14 mouse cellular contexts compared by ENCODE assay signal in the genomic region with DNA sequence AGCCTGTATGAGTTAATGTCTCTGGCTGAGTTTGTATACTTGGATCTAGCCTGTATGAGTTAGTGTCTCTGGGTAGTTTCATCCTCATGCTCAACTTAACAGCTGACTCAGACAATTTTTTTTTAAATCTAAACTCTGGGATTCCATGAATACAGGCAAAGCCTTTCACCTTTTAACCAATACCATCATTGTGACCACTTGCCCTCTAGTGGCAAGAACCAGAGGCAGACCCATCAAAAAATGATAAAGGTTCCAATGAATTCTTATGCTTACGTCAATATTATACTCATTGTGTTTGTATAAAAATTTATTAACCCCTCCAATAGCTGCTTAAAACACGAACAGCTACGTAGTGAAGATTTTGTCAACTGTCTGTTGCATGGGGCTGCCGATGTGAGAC. TPM values are rescaled to one million over a fixed set of nuclear protein-coding genes. Genes with fewer than 3 reads are reported as not detected.
A peak's percentile ranks its signal among the peaks of the same experiment; 100 is the strongest.
DNase-seq lines count a peak whose midpoint lies in the region; ATAC-seq and TF ChIP-seq lines count a peak whose summit lies in the region.
"Had no signal": no experiment of that assay in that cellular context is flagged by ENCODE, and none has a peak within 500 bp of the region (broad histone marks: within the 10 kb centered on the region; RNA-seq: fewer than 3 reads in every experiment).

No protein-coding gene starts in this region.

- no peaks in the 10 kb centered on the region for H3K27me3 ChIP-seq in limb, embryonic 14.5 days (ENCODE audit: control insufficient read depth, insufficient read depth, low read length)
- H3K27me3 ChIP-seq in limb, embryonic 10.5 days (ENCODE audit: low read depth, poor library complexity, severe bottlenecking) = no peaks in the 10 kb centered on the region
- no peaks in the 10 kb centered on the region for H3K27me3 ChIP-seq in midbrain, postnatal 0 days (ENCODE audit: insufficient read depth, low read length)
- H3K27me3 ChIP-seq in midbrain, embryonic 15.5 days (replicated peaks) = no peaks in the 10 kb centered on the region
- no peaks in the 10 kb centered on the region for H3K27me3 ChIP-seq in stomach, postnatal 0 days (ENCODE audit: control insufficient read depth, insufficient read depth, low read length)
- H3K27me3 ChIP-seq: stomach, embryonic 15.5 days had no signal

- no peaks in the 10 kb centered on the region for H3K4me1 ChIP-seq in limb, embryonic 14.5 days (ENCODE audit: control insufficient read depth, insufficient read depth, low read length)
- no peaks in the 10 kb centered on the region for H3K4me1 ChIP-seq in limb, embryonic 10.5 days
- H3K4me1 ChIP-seq in midbrain, postnatal 0 days (ENCODE audit: insufficient read depth, low read length) = no peaks in the 10 kb centered on the region
- no peaks in the 10 kb centered on the region for H3K4me1 ChIP-seq in midbrain, embryonic 15.5 days
- no peaks in the 10 kb centered on the region for H3K4me1 ChIP-seq in stomach, postnatal 0 days (replicated peaks; ENCODE audit: control insufficient read depth, insufficient read depth)
- H3K4me1 ChIP-seq: stomach, embryonic 15.5 days had no signal

- no peak for TF ChIP-seq POLR2A in limb, embryonic 14.5 days (IDR thresholded peaks at IDR 0.05; ENCODE audit: borderline replicate concordance, extremely low read depth, insufficient read depth, insufficient read length)

- no peaks in the 10 kb centered on the region for H3K36me3 ChIP-seq in limb, embryonic 14.5 days (ENCODE audit: control insufficient read depth, insufficient read depth, low read length)
- H3K36me3 ChIP-seq in limb, embryonic 10.5 days = no peaks in the 10 kb centered on the region
- no peaks in the 10 kb centered on the region for H3K36me3 ChIP-seq in midbrain, postnatal 0 days (ENCODE audit: insufficient read depth, low read length)
- H3K36me3 ChIP-seq in midbrain, embryonic 15.5 days (replicated peaks) = no peaks in the 10 kb centered on the region
- H3K36me3 ChIP-seq in stomach, postnatal 0 days (ENCODE audit: control insufficient read depth, insufficient read depth, low read length) = no peaks in the 10 kb centered on the region
- H3K36me3 ChIP-seq: stomach, embryonic 15.5 days had no signal

- no peak for DNase-seq in gastrocnemius, adult 2 months
- DNase-seq in gastrocnemius, adult 18-20 months (ENCODE audit: low spot score) = no peak
- peak; percentile 18 for DNase-seq in limb, embryonic 14.5 days (ENCODE audit: low spot score)
- DNase-seq in limb, embryonic 10.5 days (ENCODE audit: low spot score) = no peak
- peak; percentile 31 for DNase-seq in midbrain, postnatal 0 days (ENCODE audit: low spot score)
- DNase-seq in stomach, postnatal 0 days (ENCODE audit: low spot score) = no peak
- DNase-seq in gastrocnemius, postnatal 36 days = no peak
- DNase-seq: adrenal gland, adult 2 months; heart, postnatal 36 days; kidney, adult 9 months; thymus, postnatal 4 days had no signal

- 54% methylated on average over 4 of the region's 4 CpGs for WGBS in limb, embryonic 14.5 days
- WGBS in limb, embryonic 10.5 days = 66% methylated on average over 4 of the region's 4 CpGs
- WGBS in midbrain, postnatal 0 days = 53% methylated on average over 4 of the region's 4 CpGs
- 62% methylated on average over 4 of the region's 4 CpGs for WGBS in midbrain, embryonic 15.5 days
- 41% methylated on average over 4 of the region's 4 CpGs for WGBS in stomach, postnatal 0 days

- intact Hi-C loops in gastrocnemius, adult 2 months (cut with DNase I) = no loop called here
- intact Hi-C loops in gastrocnemius, postnatal 36 days (cut with DNase I) = loop anchor here (10.0 kb wide), 1 partner anchor 662 kb away; no protein-coding TSS in a partner anchor

- no peak for ATAC-seq in limb, embryonic 14.5 days (ENCODE audit: low FRiP score, low read depth)
- ATAC-seq in midbrain, postnatal 0 days (ENCODE audit: low FRiP score) = no peak
- no peak for ATAC-seq in midbrain, embryonic 15.5 days (replicated peaks)
- ATAC-seq in stomach, postnatal 0 days (ENCODE audit: low FRiP score, low TSS enrichment) = no peak

- H3K27ac ChIP-seq in gastrocnemius, adult 2 months = no peak overlapping the region
- no peak overlapping the region for H3K27ac ChIP-seq in limb, embryonic 14.5 days (replicated peaks; ENCODE audit: low read depth, low read length)
- H3K27ac ChIP-seq in limb, embryonic 10.5 days = no peak overlapping the region
- H3K27ac ChIP-seq in midbrain, postnatal 0 days (ENCODE audit: low read depth, low read length) = no peak overlapping the region
- no peak overlapping the region for H3K27ac ChIP-seq in midbrain, embryonic 15.5 days
- H3K27ac ChIP-seq in stomach, postnatal 0 days (replicated peaks) = no peak overlapping the region
- H3K27ac ChIP-seq: stomach, embryonic 15.5 days had no signal

- no peak overlapping the region for H3K9ac ChIP-seq in limb, embryonic 14.5 days (ENCODE audit: low read depth, low read length, severe bottlenecking)
- H3K9ac ChIP-seq in midbrain, postnatal 0 days (replicated peaks; ENCODE audit: low read length, poor library complexity, severe bottlenecking) = no peak overlapping the region
- H3K9ac ChIP-seq in midbrain, embryonic 15.5 days = no peak overlapping the region
- H3K9ac ChIP-seq in stomach, postnatal 0 days (ENCODE audit: low read length) = no peak overlapping the region
- H3K9ac ChIP-seq: stomach, embryonic 15.5 days had no signal

- H3K4me3 ChIP-seq in gastrocnemius, adult 2 months = no peak overlapping the region
- H3K4me3 ChIP-seq in limb, embryonic 14.5 days (replicated peaks; ENCODE audit: low read length) = no peak overlapping the region
- no peak overlapping the region for H3K4me3 ChIP-seq in limb, embryonic 10.5 days
- no peak overlapping the region for H3K4me3 ChIP-seq in midbrain, postnatal 0 days (ENCODE audit: low read depth, low read length)
- H3K4me3 ChIP-seq in midbrain, embryonic 15.5 days = no peak overlapping the region
- H3K4me3 ChIP-seq in stomach, postnatal 0 days (ENCODE audit: low read depth, low read length) = no peak overlapping the region
- H3K4me3 ChIP-seq: megakaryocyte, embryonic 14.5 days; stomach, embryonic 15.5 days had no signal

- no peaks in the 10 kb centered on the region for H3K9me3 ChIP-seq in limb, embryonic 14.5 days (ENCODE audit: control insufficient read depth, low read length)
- no peaks in the 10 kb centered on the region for H3K9me3 ChIP-seq in limb, embryonic 10.5 days (replicated peaks)
- H3K9me3 ChIP-seq in midbrain, postnatal 0 days (ENCODE audit: low read length) = no peaks in the 10 kb centered on the region
- H3K9me3 ChIP-seq in midbrain, embryonic 15.5 days = no peaks in the 10 kb centered on the region
- H3K9me3 ChIP-seq in stomach, postnatal 0 days (ENCODE audit: control insufficient read depth, low read length) = no peaks in the 10 kb centered on the region
- H3K9me3 ChIP-seq: stomach, embryonic 15.5 days had no signal

- peak; percentile 21; the same call in 1 of the 2 replicates for TF ChIP-seq CTCF in gastrocnemius, adult 2 months (IDR thresholded peaks at IDR 0.05)
- TF ChIP-seq CTCF in midbrain, postnatal 0 days (IDR thresholded peaks at IDR 0.05) = peak; percentile 71
- TF ChIP-seq CTCF in stomach, postnatal 0 days (IDR thresholded peaks at IDR 0.05; ENCODE audit: low read depth) = peak; percentile 63

- no peak for TF ChIP-seq EP300 in stomach, postnatal 0 days (optimal IDR thresholded peaks at IDR 0.05)

- H3K4me2 ChIP-seq in limb, embryonic 14.5 days (replicated peaks; ENCODE audit: low read depth, low read length, severe bottlenecking) = no peak overlapping the region
- no peak overlapping the region for H3K4me2 ChIP-seq in midbrain, postnatal 0 days (ENCODE audit: low read depth, low read length, poor library complexity, severe bottlenecking)
- H3K4me2 ChIP-seq in midbrain, embryonic 15.5 days = no peak overlapping the region
- no peak overlapping the region for H3K4me2 ChIP-seq in stomach, postnatal 0 days (replicated peaks; ENCODE audit: low read depth)
- H3K4me2 ChIP-seq: stomach, embryonic 15.5 days had no signal

RNA-seq across cellular contexts. Expression of a gene that starts 6.1 kb away (rescaled TPM):
- 10 to 100 TPM; 27.4 to 29.5 TPM for total RNA-seq in gastrocnemius, adult 2 months (2021)
- total RNA-seq in gastrocnemius, adult 18-20 months (2021) = 10 to 100 TPM; 24.1 to 27.0 TPM
- 20.1 and 29.6 TPM in 2 replicates for polyA plus RNA-seq in limb, embryonic 14.5 days (2012; rRNA removed)
- polyA plus RNA-seq in limb, embryonic 14.5 days (2014; fragmentation: Nextera tagmentation; extraction: Ambion mirVana) = 41.3 and 43.7 TPM in 2 replicates
- 53.3 and 58.7 TPM in 2 replicates for polyA plus RNA-seq in limb, embryonic 10.5 days (2016; fragmentation: Nextera tagmentation; extraction: Ambion mirVana)
- total RNA-seq in midbrain, postnatal 0 days (2014; rRNA removed) = 26.2 and 27.5 TPM in 2 replicates
- 27.5 and 27.9 TPM in 2 replicates for polyA plus RNA-seq in midbrain, postnatal 0 days (2015; fragmentation: Nextera tagmentation; extraction: Ambion mirVana)
- 38.8 and 41.5 TPM in 2 replicates for polyA plus RNA-seq in midbrain, embryonic 15.5 days (2015; fragmentation: Nextera tagmentation; extraction: Ambion mirVana)
- polyA plus RNA-seq in stomach, postnatal 0 days (2015; fragmentation: Nextera tagmentation; extraction: Ambion mirVana) = 17.6 and 18.6 TPM in 2 replicates
- total RNA-seq in gastrocnemius, postnatal 36 days (2021) = 10 to 100 TPM; 23.7 to 26.4 TPM

RNA-seq across cellular contexts. Expression of a gene that starts 36.0 kb away (rescaled TPM):
- under 1 TPM in 1 of 2 experiments, not detected in 1; 0.20 TPM for total RNA-seq in gastrocnemius, adult 2 months (2021)
- under 1 TPM in 1 of 2 experiments, not detected in 1; 0.21 TPM for total RNA-seq in gastrocnemius, adult 18-20 months (2021)
- 3.3 and 6.3 TPM in 2 replicates for polyA plus RNA-seq in limb, embryonic 14.5 days (2012; rRNA removed)
- 2.7 and 5.1 TPM in 2 replicates for polyA plus RNA-seq in limb, embryonic 14.5 days (2014; fragmentation: Nextera tagmentation; extraction: Ambion mirVana)
- 0.78 and 1.2 TPM in 2 replicates for polyA plus RNA-seq in limb, embryonic 10.5 days (2016; fragmentation: Nextera tagmentation; extraction: Ambion mirVana)
- 0.49 and 2.7 TPM in 2 replicates for total RNA-seq in midbrain, postnatal 0 days (2014; rRNA removed)
- polyA plus RNA-seq in midbrain, postnatal 0 days (2015; fragmentation: Nextera tagmentation; extraction: Ambion mirVana) = 0.85 and 1.2 TPM in 2 replicates
- polyA plus RNA-seq in midbrain, embryonic 15.5 days (2015; fragmentation: Nextera tagmentation; extraction: Ambion mirVana) = 0.39 and 0.57 TPM in 2 replicates
- 12.9 and 16.0 TPM in 2 replicates for polyA plus RNA-seq in stomach, postnatal 0 days (2015; fragmentation: Nextera tagmentation; extraction: Ambion mirVana)
- total RNA-seq in gastrocnemius, postnatal 36 days (2021) = not detected

Comparison
In these comparisons a context has a peak if more than half of its experiments do, and no peak if none do; other contexts are left out.
1. DNase-seq: peak in limb, embryonic 14.5 days (single experiment) and midbrain, postnatal 0 days (single experiment); none in gastrocnemius, adult 2 months (single experiment), gastrocnemius, adult 18-20 months (single experiment), limb, embryonic 10.5 days (single experiment), stomach, postnatal 0 days (single experiment) and gastrocnemius, postnatal 36 days (0 of 2).
2. CTCF ChIP-seq: peak in every context shown above with its lines; median percentile 71 in midbrain, postnatal 0 days; 63 in stomach, postnatal 0 days; 21 in gastrocnemius, adult 2 months.